Mouse (Mus musculus): ENCODE data around the gene March9. TPM values are rescaled to one million over a fixed set of nuclear protein-coding genes. Genes with fewer than 3 reads are reported as not detected.
A peak's percentile ranks its signal among the peaks of the same experiment; 100 is the strongest.

March9 gene
- polyA plus RNA-seq, 1 experiment from 2014 or later, result 0.12 TPM

- H3K4me3 ChIP-seq (ENCODE audit: low read length), result no peak overlapping the region
- 0 out of 2 replicates have a peak, but pooled peaks cover 3% of the 10 kb centered on the region for H3K4me1 ChIP-seq (ENCODE audit: control insufficient read depth, insufficient read depth, low read length)
- H3K4me2 ChIP-seq (ENCODE audit: low read depth, low read length), result no peak overlapping the region
- no peaks in the 10 kb centered on the region for H3K9me3 ChIP-seq (replicated peaks; ENCODE audit: control insufficient read depth, low read length)
- no peak overlapping the region for H3K9ac ChIP-seq (ENCODE audit: low read length)
- H3K36me3 ChIP-seq (ENCODE audit: control insufficient read depth, insufficient read depth), result no peaks in the 10 kb centered on the region
- WGBS, result 79% methylated on average over 12 of the region's 12 CpGs
- H3K27me3 ChIP-seq (ENCODE audit: control insufficient read depth, insufficient read depth, low read length), result no peaks in the 10 kb centered on the region
- no peak overlapping the region for H3K27ac ChIP-seq (ENCODE audit: low read length)
- ATAC-seq (replicated peaks; ENCODE audit: extremely low read depth, insufficient read depth, low FRiP score), result no peak
Observed at GRCm38 (mm10) chr10:127036273-127036672, 23.7 kb downstream of the March9 start.

GRCm38 (mm10) chr10:127033301-127033741 lies 26.7 kb downstream of the March9 start:
- WGBS, result 77% methylated on average over 8 of the region's 8 CpGs
- no peak for ATAC-seq (replicated peaks; ENCODE audit: extremely low read depth, insufficient read depth, low FRiP score)
- Histone ChIP-seq H3K4me3 (ENCODE audit: low read length) (no peak overlapping the region), H3K27me3 (ENCODE audit: control insufficient read depth, insufficient read depth, low read length) (no peaks in the 10 kb centered on the region), H3K4me2 (ENCODE audit: low read depth, low read length) (no peak overlapping the region), H3K9ac (ENCODE audit: low read length) (no peak overlapping the region), H3K9me3 (replicated peaks; ENCODE audit: control insufficient read depth, low read length) (no peaks in the 10 kb centered on the region), H3K27ac (ENCODE audit: low read length) (no peak overlapping the region), H3K36me3 (ENCODE audit: control insufficient read depth, insufficient read depth) (peaks cover 7% of the 10 kb centered on the region; the same call in 1 of the 2 replicates), H3K4me1 (ENCODE audit: control insufficient read depth, insufficient read depth, low read length) (peaks cover 5% of the 10 kb centered on the region; the same call in 1 of the 2 replicates)

DNA sequence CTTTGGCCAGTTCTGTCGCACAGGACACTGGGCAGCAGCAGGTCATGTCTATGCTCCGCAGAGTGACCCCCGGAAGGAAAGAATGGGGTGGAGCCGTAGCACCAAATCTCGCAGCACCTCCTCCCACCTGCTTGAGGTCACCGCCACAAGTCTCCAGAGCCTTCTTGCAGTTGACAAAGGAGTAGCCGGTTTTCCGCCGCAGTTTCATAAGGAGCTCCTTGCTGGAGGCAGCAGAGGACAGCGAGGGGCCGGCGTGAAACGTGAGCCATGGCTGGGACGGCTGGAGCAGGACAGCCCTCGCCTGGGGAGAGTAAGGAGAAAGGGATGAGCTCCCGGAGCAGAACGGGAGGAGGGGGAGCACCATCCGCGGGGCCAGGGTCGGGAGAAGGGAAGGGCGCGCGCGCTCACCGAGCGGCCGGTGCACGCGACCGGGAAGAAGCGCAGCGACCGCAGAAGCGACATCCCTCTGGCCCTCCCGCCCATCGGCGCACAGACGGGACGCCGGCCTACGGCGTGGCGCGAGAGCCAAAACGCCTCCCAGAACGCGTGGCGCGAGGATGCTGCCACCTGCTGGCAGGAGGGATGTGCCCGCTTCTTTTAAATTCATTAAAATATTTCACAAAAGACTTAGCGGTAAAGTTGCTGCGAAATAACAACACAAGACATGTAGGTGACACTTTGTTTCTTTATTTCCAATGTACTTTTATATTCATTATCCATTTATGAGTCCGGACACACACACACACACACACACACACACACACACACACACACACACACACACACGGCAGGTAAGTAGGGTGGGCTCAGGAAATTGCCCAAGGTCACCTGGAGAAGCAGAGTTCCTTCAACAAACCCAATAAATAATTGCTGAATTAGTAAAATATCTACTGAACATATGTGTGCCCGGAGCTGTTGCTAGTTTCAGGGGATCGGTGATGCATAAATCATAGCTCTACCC lies 29.4 kb downstream of the March9 start, which contains the start of gene Tsfm:
Gene Tsfm, minus strand, starts transcription at position 505 of the 961 bp plus-strand sequence.
- H3K9ac ChIP-seq (ENCODE audit: low read length), result peak within 1 kb of the TSS; percentile 98
- 5% methylated on average over 53 of the region's 56 CpGs for WGBS
- H3K27ac ChIP-seq (ENCODE audit: low read length), result peak within 1 kb of the TSS; percentile 76
- H3K4me2 ChIP-seq (ENCODE audit: low read depth, low read length), result peak within 1 kb of the TSS; percentile 89
- H3K27me3 ChIP-seq (ENCODE audit: control insufficient read depth, insufficient read depth, low read length), result no peaks in the 10 kb centered on the region
- peaks cover 27% of the 10 kb centered on the region for H3K36me3 ChIP-seq (ENCODE audit: control insufficient read depth, insufficient read depth)
- no peaks in the 10 kb centered on the region for H3K9me3 ChIP-seq (replicated peaks; ENCODE audit: control insufficient read depth, low read length)
- peak within 1 kb of the TSS; percentile 98 for H3K4me3 ChIP-seq (ENCODE audit: low read length)
- peaks cover 5% of the 10 kb centered on the region; the same call in 1 of the 2 replicates for H3K4me1 ChIP-seq (ENCODE audit: control insufficient read depth, insufficient read depth, low read length)
- peak; percentile 86 for ATAC-seq (replicated peaks; ENCODE audit: extremely low read depth, insufficient read depth, low FRiP score)

GRCm38 (mm10) chr10:127018422-127018821 lies 41.6 kb downstream of the March9 start:
- H3K4me3 ChIP-seq (ENCODE audit: low read length), result no peak overlapping the region
- H3K36me3 ChIP-seq (ENCODE audit: control insufficient read depth, insufficient read depth), result peaks cover 14% of the 10 kb centered on the region
- H3K4me1 ChIP-seq (ENCODE audit: control insufficient read depth, insufficient read depth, low read length), result no peaks in the 10 kb centered on the region
- whole genome bisulfite sequencing, result 77% methylated on average over 16 of the region's 16 CpGs
- H3K27ac ChIP-seq (ENCODE audit: low read length), result no peak overlapping the region
- H3K9me3 ChIP-seq (replicated peaks; ENCODE audit: control insufficient read depth, low read length), result no peaks in the 10 kb centered on the region
- no peaks in the 10 kb centered on the region for H3K27me3 ChIP-seq (ENCODE audit: control insufficient read depth, insufficient read depth, low read length)
- ATAC-seq (replicated peaks; ENCODE audit: extremely low read depth, insufficient read depth, low FRiP score), result no peak
- no peak overlapping the region for H3K9ac ChIP-seq (ENCODE audit: low read length)
- H3K4me2 ChIP-seq (ENCODE audit: low read depth, low read length), result no peak overlapping the region

GRCm38 (mm10) chr10:127017071-127017470 lies 42.9 kb downstream of the March9 start:
- Histone ChIP-seq H3K36me3 (ENCODE audit: control insufficient read depth, insufficient read depth) (0 out of 2 replicates have a peak, but pooled peaks cover 5% of the 10 kb centered on the region), H3K9ac (ENCODE audit: low read length) (no peak overlapping the region), H3K4me1 (ENCODE audit: control insufficient read depth, insufficient read depth, low read length) (no peaks in the 10 kb centered on the region), H3K9me3 (replicated peaks; ENCODE audit: control insufficient read depth, low read length) (no peaks in the 10 kb centered on the region), H3K4me3 (ENCODE audit: low read length) (no peak overlapping the region), H3K27ac (ENCODE audit: low read length) (no peak overlapping the region), H3K27me3 (ENCODE audit: control insufficient read depth, insufficient read depth, low read length) (no peaks in the 10 kb centered on the region), H3K4me2 (ENCODE audit: low read depth, low read length) (no peak overlapping the region)
- ATAC-seq (replicated peaks; ENCODE audit: extremely low read depth, insufficient read depth, low FRiP score), result no peak
- WGBS, result 21% methylated on average over 2 of the region's 2 CpGs

DNA sequence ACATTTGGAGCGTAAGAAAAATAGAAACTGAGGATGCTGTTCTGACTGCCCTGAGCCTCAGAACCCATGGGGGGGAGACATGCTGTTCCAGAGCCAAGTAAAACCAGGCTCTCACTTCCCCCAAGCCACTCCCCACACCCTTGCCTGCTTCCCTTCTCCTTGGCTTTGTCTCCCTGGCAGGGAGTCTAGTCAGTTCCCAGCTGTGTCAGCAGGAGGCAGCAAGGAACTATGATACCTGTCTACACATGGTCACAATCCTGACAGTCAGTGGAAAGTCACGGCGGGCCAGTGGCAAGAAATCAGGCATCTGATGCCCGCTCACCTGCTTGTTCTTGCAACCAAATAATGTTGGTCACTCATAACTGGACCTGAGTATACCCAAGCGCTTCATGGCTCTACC lies 43.5 kb downstream of the March9 start:
- Histone ChIP-seq H3K27me3 (ENCODE audit: control insufficient read depth, insufficient read depth, low read length) (no peaks in the 10 kb centered on the region), H3K4me2 (ENCODE audit: low read depth, low read length) (no peak overlapping the region), H3K9ac (ENCODE audit: low read length) (no peak overlapping the region), H3K4me1 (ENCODE audit: control insufficient read depth, insufficient read depth, low read length) (no peaks in the 10 kb centered on the region), H3K36me3 (ENCODE audit: control insufficient read depth, insufficient read depth) (0 out of 2 replicates have a peak, but pooled peaks cover 4% of the 10 kb centered on the region), H3K27ac (ENCODE audit: low read length) (no peak overlapping the region), H3K9me3 (replicated peaks; ENCODE audit: control insufficient read depth, low read length) (no peaks in the 10 kb centered on the region), H3K4me3 (ENCODE audit: low read length) (no peak overlapping the region)
- 57% methylated on average over 5 of the region's 5 CpGs for WGBS
- no peak for ATAC-seq (replicated peaks; ENCODE audit: extremely low read depth, insufficient read depth, low FRiP score)

Other genes starting within 250 kb of the March9 start
- 10.3 and 11.3 TPM in 2 replicates for gene Atp23, start 158.8 kb downstream of the March9 start, polyA plus RNA-seq (2015; fragmentation: Nextera tagmentation; extraction: Ambion mirVana)
- gene Ctdsp2, start 81.5 kb downstream of the March9 start, polyA plus RNA-seq (2015; fragmentation: Nextera tagmentation; extraction: Ambion mirVana), result 38.2 and 41.8 TPM in 2 replicates
- gene Avil, start 59.5 kb downstream of the March9 start, polyA plus RNA-seq (2015; fragmentation: Nextera tagmentation; extraction: Ambion mirVana), result 0.27 and 0.84 TPM in 2 replicates
- 89.3 and 93.4 TPM in 2 replicates for gene Tsfm, start 29.3 kb downstream of the March9 start, polyA plus RNA-seq (2015; fragmentation: Nextera tagmentation; extraction: Ambion mirVana)
- 28.3 and 30.6 TPM in 2 replicates for gene Mettl1, start 18.8 kb downstream of the March9 start, polyA plus RNA-seq (2015; fragmentation: Nextera tagmentation; extraction: Ambion mirVana)
- 0.16 and 0.37 TPM in 2 replicates for gene Eef1akmt3, start 18.7 kb downstream of the March9 start, polyA plus RNA-seq (2015; fragmentation: Nextera tagmentation; extraction: Ambion mirVana)
- 0.08 and 0.14 TPM in 2 replicates for gene Cyp27b1, start 11.9 kb downstream of the March9 start, polyA plus RNA-seq (2015; fragmentation: Nextera tagmentation; extraction: Ambion mirVana)
- gene Cdk4, start 3.4 kb upstream of the March9 start, polyA plus RNA-seq (2015; fragmentation: Nextera tagmentation; extraction: Ambion mirVana), result 834 and 885 TPM in 2 replicates
- 110 and 112 TPM in 2 replicates for gene Tspan31, start 10.1 kb upstream of the March9 start, polyA plus RNA-seq (2015; fragmentation: Nextera tagmentation; extraction: Ambion mirVana)
- 0.32 and 0.42 TPM in 2 replicates for gene Agap2, start 15.1 kb upstream of the March9 start, polyA plus RNA-seq (2015; fragmentation: Nextera tagmentation; extraction: Ambion mirVana)
- gene Os9, start 60.9 kb upstream of the March9 start, polyA plus RNA-seq (2015; fragmentation: Nextera tagmentation; extraction: Ambion mirVana), result 55.9 and 57.5 TPM in 2 replicates
- 3.4 and 6.5 TPM in 2 replicates for gene B4galnt1, start 105.0 kb upstream of the March9 start, polyA plus RNA-seq (2015; fragmentation: Nextera tagmentation; extraction: Ambion mirVana)
- 16.2 and 17.6 TPM in 2 replicates for gene Slc26a10, start 120.5 kb upstream of the March9 start, polyA plus RNA-seq (2015; fragmentation: Nextera tagmentation; extraction: Ambion mirVana)
- gene Arhgef25, start 129.9 kb upstream of the March9 start, polyA plus RNA-seq (2015; fragmentation: Nextera tagmentation; extraction: Ambion mirVana), result 26.0 and 27.0 TPM in 2 replicates
- 69.9 and 72.5 TPM in 2 replicates for gene Dtx3, start 135.5 kb upstream of the March9 start, polyA plus RNA-seq (2015; fragmentation: Nextera tagmentation; extraction: Ambion mirVana)
- gene Pip4k2c, start 151.4 kb upstream of the March9 start, polyA plus RNA-seq (2015; fragmentation: Nextera tagmentation; extraction: Ambion mirVana), result 26.3 and 27.2 TPM in 2 replicates
- gene Kif5a, start 203.2 kb upstream of the March9 start, polyA plus RNA-seq (2015; fragmentation: Nextera tagmentation; extraction: Ambion mirVana), result 0.36 and 0.70 TPM in 2 replicates
- 148 and 152 TPM in 2 replicates for gene Dctn2, start 206.2 kb upstream of the March9 start, polyA plus RNA-seq (2015; fragmentation: Nextera tagmentation; extraction: Ambion mirVana)
- 11.4 and 11.7 TPM in 2 replicates for gene Mbd6, start 228.8 kb upstream of the March9 start, polyA plus RNA-seq (2015; fragmentation: Nextera tagmentation; extraction: Ambion mirVana)

All from heart, embryonic 16.5 days (tissue).